Mouse (Mus musculus) brain, embryonic 14.5 days (tissue): Measurements from ENCODE around the gene Ppp5c.

Experiments used
- CTCF ChIP-seq: fragments of 200-500 bp; IDR thresholded peaks from 2 replicates; pipeline ENCODE4 v1.5.1; 2012; ENCODE audit warnings: inconsistent platforms, mild to moderate bottlenecking, moderate library complexity, borderline replicate concordance; ENCODE audit not compliant: insufficient read depth, insufficient read length; ENCODE audit errors: extremely low read depth
- POLR2A ChIP-seq: fragments of 200-500 bp; IDR thresholded peaks from 2 replicates; pipeline ENCODE4 v1.6.1; 2012; ENCODE audit warnings: mild to moderate bottlenecking, inconsistent platforms, borderline replicate concordance; ENCODE audit not compliant: poor library complexity, insufficient read depth, insufficient read length, severe bottlenecking; ENCODE audit errors: extremely low read depth

DNA sequence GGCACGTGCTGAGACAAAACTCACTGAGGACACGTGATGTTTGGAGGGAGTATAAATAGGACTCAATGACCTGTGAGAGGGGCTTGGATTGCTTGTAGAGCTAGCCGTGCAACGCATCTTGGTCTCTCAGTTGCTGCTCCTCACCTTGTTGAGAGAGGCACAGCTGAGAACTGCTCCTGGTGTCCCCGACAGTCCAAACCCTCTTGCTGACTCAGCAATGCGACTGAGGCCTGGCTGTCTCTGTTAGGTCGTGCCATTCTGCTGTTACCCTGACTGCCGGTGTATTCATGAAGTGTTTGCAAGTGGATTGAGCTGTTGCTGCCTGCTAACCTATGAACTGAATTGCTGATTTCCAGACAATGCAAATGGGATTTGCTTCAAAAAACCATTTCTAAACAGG, 51.4 kb downstream of the Ppp5c start:
- TF ChIP-seq POLR2A, result no peak
- no peak for TF ChIP-seq CTCF
